Mouse (Mus musculus) ES-Bruce4 (cell line): ENCODE data around the gene Nrbf2. TPM values are rescaled to one million over a fixed set of nuclear protein-coding genes. Genes with fewer than 3 reads are reported as not detected.

Experiments used
- H3K27ac ChIP-seq: 2 replicates; pipeline ENCODE4 v1.5.1; 2012; ENCODE audit warnings: low read length, inconsistent platforms; ENCODE audit not compliant: insufficient read depth
- H3K27me3 ChIP-seq: 2 replicates; pipeline ENCODE4 v1.6.1; 2012; ENCODE audit warnings: mild to moderate bottlenecking, low read length, inconsistent platforms; ENCODE audit not compliant: control insufficient read depth, poor library complexity, insufficient read depth, severe bottlenecking
- H3K36me3 ChIP-seq: 2 replicates; pipeline ENCODE4 v1.6.1; 2012; ENCODE audit warnings: inconsistent platforms, mild to moderate bottlenecking, low read length, moderate library complexity; ENCODE audit not compliant: control insufficient read depth, poor library complexity, insufficient read depth, severe bottlenecking
- H3K4me1 ChIP-seq: one replicate; pipeline ENCODE4 v1.8.1; 2011; ENCODE audit warnings: low read length; ENCODE audit not compliant: control insufficient read depth, insufficient read depth
- H3K4me3 ChIP-seq: 2 replicates; pipeline ENCODE4 v1.5.1; 2011; ENCODE audit warnings: low read depth, mild to moderate bottlenecking, low read length
- H3K9ac ChIP-seq: 2 replicates; pipeline ENCODE4 v1.6.1; 2012; ENCODE audit warnings: low read depth, mild to moderate bottlenecking, inconsistent platforms; ENCODE audit not compliant: poor library complexity, severe bottlenecking
- H3K9me3 ChIP-seq: replicated peaks from 2 replicates; pipeline ENCODE4 v1.6.1; 2012; ENCODE audit warnings: mild to moderate bottlenecking, low read length, inconsistent platforms; ENCODE audit not compliant: control insufficient read depth, poor library complexity, insufficient read depth, severe bottlenecking
- CTCF ChIP-seq: IDR thresholded peaks from one replicate; pipeline ENCODE4 v1.8.1; 2011; ENCODE audit warnings: low read depth, low read length
- EP300 ChIP-seq: IDR thresholded peaks from 2 replicates; pipeline ENCODE4 v1.6.1; 2011; ENCODE audit warnings: low read depth, low read length; ENCODE audit not compliant: insufficient read depth
- POLR2A ChIP-seq: IDR thresholded peaks from one replicate; pipeline ENCODE4 v1.8.1; 2011; ENCODE audit warnings: low read length; ENCODE audit not compliant: insufficient read depth
- polyA plus RNA-seq: library from polyadenylated mRNA; stranded (reverse); fragments of >200 nt; gene quantifications from 2 replicates; pipeline ENCODE4 v1.2.4, GENCODE M21; 2011; ENCODE audit warnings: low read depth; ENCODE audit not compliant: missing spikeins, insufficient read depth, insufficient read length

The Nrbf2 gene
- polyA plus RNA-seq, 1 experiment = 22.5 TPM

DNA sequence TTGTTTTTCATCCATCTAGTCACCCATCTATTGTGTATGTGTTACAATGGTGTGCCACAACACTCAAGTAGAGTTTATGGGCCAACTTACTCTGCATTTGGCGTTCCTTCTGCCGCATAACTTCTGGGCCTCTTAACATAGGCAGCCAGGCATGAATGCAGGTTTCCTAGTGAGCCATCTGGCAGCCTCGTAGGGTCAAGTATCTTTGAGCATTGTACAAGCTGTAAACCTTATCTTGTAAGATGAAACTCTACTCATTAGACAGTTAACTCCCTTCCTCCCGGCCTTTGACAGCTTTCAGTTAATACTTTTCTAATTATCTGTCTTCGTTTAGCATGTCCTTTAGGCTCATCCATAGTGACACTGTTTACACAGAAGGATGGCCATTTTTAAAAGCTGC, 63.8 kb downstream of the Nrbf2 start:
- H3K9ac ChIP-seq = no peak overlapping the region
- no peaks in the 10 kb centered on the region for H3K4me1 ChIP-seq
- H3K27me3 ChIP-seq = no peaks in the 10 kb centered on the region
- no peak overlapping the region for H3K27ac ChIP-seq
- no peak overlapping the region for H3K4me3 ChIP-seq
- peaks cover 70% of the 10 kb centered on the region for H3K36me3 ChIP-seq
- H3K9me3 ChIP-seq = no peaks in the 10 kb centered on the region
- TF ChIP-seq CTCF = no peak
- TF ChIP-seq EP300 = no peak
- TF ChIP-seq POLR2A = no peak

GRCm38 (mm10) chr10:67220251-67220650, 64.9 kb downstream of the Nrbf2 start:
- TF ChIP-seq EP300 = no peak
- TF ChIP-seq CTCF = no peak
- no peak for TF ChIP-seq POLR2A
- Histone ChIP-seq H3K27ac (no peak overlapping the region), H3K36me3 (peaks cover 59% of the 10 kb centered on the region)

GRCm38 (mm10) chr10:67218873-67219565, 66.1 kb downstream of the Nrbf2 start:
- TF ChIP-seq EP300 (no peak), POLR2A (no peak), CTCF (no peak)
- H3K36me3 ChIP-seq = peaks cover 48% of the 10 kb centered on the region
- H3K4me1 ChIP-seq = no peaks in the 10 kb centered on the region
- no peak overlapping the region for H3K4me3 ChIP-seq
- H3K27ac ChIP-seq = no peak overlapping the region
- no peak overlapping the region for H3K9ac ChIP-seq
- no peaks in the 10 kb centered on the region for H3K9me3 ChIP-seq
- H3K27me3 ChIP-seq = no peaks in the 10 kb centered on the region

More at GRCm38 (mm10) chr10:67220251-67220650, 64.9 kb downstream of the Nrbf2 start:
- no peaks in the 10 kb centered on the region for H3K9me3 ChIP-seq
- H3K4me1 ChIP-seq = no peaks in the 10 kb centered on the region
- H3K27me3 ChIP-seq = no peaks in the 10 kb centered on the region
- H3K9ac ChIP-seq = no peak overlapping the region
- H3K4me3 ChIP-seq = no peak overlapping the region

DNA sequence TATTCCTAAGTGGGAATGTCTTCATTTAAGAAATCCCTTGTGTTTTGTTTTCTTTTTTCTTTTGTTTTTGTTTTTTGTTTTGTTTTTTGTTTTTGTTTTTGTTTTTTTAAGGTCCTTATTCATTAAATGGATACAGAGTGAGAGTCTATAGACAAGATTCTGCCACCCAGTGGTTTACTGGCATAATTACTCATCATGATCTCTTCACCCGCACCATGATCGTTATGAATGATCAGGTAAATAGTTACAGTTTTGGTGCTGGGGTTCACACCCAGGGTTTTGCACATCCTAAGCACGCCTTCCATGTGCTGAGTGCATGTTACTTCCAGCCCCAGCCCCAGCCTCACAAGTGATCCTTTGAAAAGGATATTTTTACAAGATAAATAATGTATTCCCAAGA, 68.2 kb downstream of the Nrbf2 start:
- H3K4me1 ChIP-seq = no peaks in the 10 kb centered on the region
- no peak overlapping the region for H3K27ac ChIP-seq
- H3K9me3 ChIP-seq = no peaks in the 10 kb centered on the region
- TF ChIP-seq CTCF = no peak
- TF ChIP-seq POLR2A = no peak
- TF ChIP-seq EP300 = no peak
- H3K27me3 ChIP-seq = no peaks in the 10 kb centered on the region
- H3K36me3 ChIP-seq = peaks cover 41% of the 10 kb centered on the region
- no peak overlapping the region for H3K9ac ChIP-seq
- H3K4me3 ChIP-seq = no peak overlapping the region

Other genes with a start within 250 kb of the Nrbf2 start
- 123 and 141 TPM in 2 replicates for gene Jmjd1c, start 189.2 kb downstream of the Nrbf2 start, polyA plus RNA-seq
- 47.9 and 50.5 TPM in 2 replicates for gene Reep3, start 188.4 kb downstream of the Nrbf2 start, polyA plus RNA-seq